In the genomic region with DNA sequence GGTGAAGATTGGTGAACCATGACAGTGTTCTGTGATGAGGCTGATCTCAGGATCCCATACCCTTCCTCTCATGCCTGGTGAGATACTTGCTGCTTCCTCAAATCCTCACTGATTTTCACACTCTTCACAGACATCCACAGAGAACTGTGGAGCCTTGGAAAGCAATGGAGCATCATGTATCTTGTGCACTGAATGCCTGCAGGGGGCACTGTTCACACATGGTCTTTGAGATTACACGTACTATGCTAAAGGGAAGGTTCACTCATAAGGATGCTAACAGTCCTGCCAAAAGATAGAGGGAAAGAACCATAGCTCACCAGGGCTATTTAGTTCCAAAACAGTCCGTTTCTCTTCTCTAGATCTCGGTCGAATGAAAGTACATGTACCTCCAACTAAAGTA, we compare ENCODE assay signal across 10 mouse cellular contexts. TPM values are rescaled to one million over a fixed set of nuclear protein-coding genes. Genes with fewer than 3 reads are reported as not detected.
A peak's percentile ranks its signal among the peaks of the same experiment; 100 is the strongest.
DNase-seq lines count a peak whose midpoint lies in the region; ATAC-seq and TF ChIP-seq lines count a peak whose summit lies in the region.
"Had no signal": no experiment of that assay in that cellular context is flagged by ENCODE, and none has a peak within 500 bp of the region (broad histone marks: within the 10 kb centered on the region; RNA-seq: fewer than 3 reads in every experiment).

No protein-coding gene starts in this region.

- ATAC-seq in forebrain, postnatal 0 days: no peak
- ATAC-seq in forebrain, embryonic 15.5 days (replicated peaks): no peak
- no peak for ATAC-seq in limb, embryonic 14.5 days (ENCODE audit: low FRiP score, low read depth)

- H3K36me3 ChIP-seq in forebrain, postnatal 0 days (ENCODE audit: insufficient read depth): no peaks in the 10 kb centered on the region
- no peaks in the 10 kb centered on the region for H3K36me3 ChIP-seq in forebrain, embryonic 15.5 days
- no peaks in the 10 kb centered on the region for H3K36me3 ChIP-seq in limb, embryonic 14.5 days (ENCODE audit: control insufficient read depth, insufficient read depth, low read length)
- H3K36me3 ChIP-seq: limb, embryonic 15.5 days had no signal

- H3K4me1 ChIP-seq in forebrain, postnatal 0 days (ENCODE audit: insufficient read depth): no peaks in the 10 kb centered on the region
- no peaks in the 10 kb centered on the region for H3K4me1 ChIP-seq in forebrain, embryonic 15.5 days
- no peaks in the 10 kb centered on the region for H3K4me1 ChIP-seq in limb, embryonic 14.5 days (ENCODE audit: control insufficient read depth, insufficient read depth, low read length)
- H3K4me1 ChIP-seq: limb, embryonic 15.5 days had no signal

- H3K9me3 ChIP-seq in forebrain, postnatal 0 days (ENCODE audit: low read length): no peaks in the 10 kb centered on the region
- H3K9me3 ChIP-seq in forebrain, embryonic 15.5 days: no peaks in the 10 kb centered on the region
- H3K9me3 ChIP-seq in limb, embryonic 14.5 days (ENCODE audit: control insufficient read depth, low read length): no peaks in the 10 kb centered on the region
- H3K9me3 ChIP-seq: limb, embryonic 15.5 days had no signal

- H3K27ac ChIP-seq in forebrain, postnatal 0 days (ENCODE audit: low read depth, low read length): no peak overlapping the region
- no peak overlapping the region for H3K27ac ChIP-seq in forebrain, embryonic 15.5 days (replicated peaks)
- no peak overlapping the region for H3K27ac ChIP-seq in limb, embryonic 14.5 days (replicated peaks; ENCODE audit: low read depth, low read length)
- H3K27ac ChIP-seq: limb, embryonic 15.5 days had no signal

- no peak overlapping the region for H3K9ac ChIP-seq in forebrain, postnatal 0 days
- H3K9ac ChIP-seq in forebrain, embryonic 15.5 days (replicated peaks): no peak overlapping the region
- no peak overlapping the region for H3K9ac ChIP-seq in limb, embryonic 14.5 days (ENCODE audit: low read depth, low read length, severe bottlenecking)
- H3K9ac ChIP-seq: limb, embryonic 15.5 days had no signal

- intact Hi-C loops in heart, postnatal 36 days (cut with DNase I): no loop called here

- no peak overlapping the region for H3K4me2 ChIP-seq in forebrain, postnatal 0 days (ENCODE audit: low read depth)
- H3K4me2 ChIP-seq in forebrain, embryonic 15.5 days (replicated peaks): no peak overlapping the region
- no peak overlapping the region for H3K4me2 ChIP-seq in limb, embryonic 14.5 days (replicated peaks; ENCODE audit: low read depth, low read length, severe bottlenecking)
- H3K4me2 ChIP-seq: limb, embryonic 15.5 days had no signal

- 66% methylated on average over 4 of the region's 4 CpGs for WGBS in forebrain, postnatal 0 days
- 71% methylated on average over 4 of the region's 4 CpGs for WGBS in forebrain, embryonic 15.5 days
- 63% methylated on average over 4 of the region's 4 CpGs for WGBS in limb, embryonic 14.5 days

- H3K4me3 ChIP-seq in forebrain, postnatal 0 days (ENCODE audit: low read depth, low read length): no peak overlapping the region
- no peak overlapping the region for H3K4me3 ChIP-seq in forebrain, embryonic 15.5 days
- H3K4me3 ChIP-seq in limb, embryonic 14.5 days (replicated peaks; ENCODE audit: low read length): no peak overlapping the region
- H3K4me3 ChIP-seq: limb, embryonic 15.5 days had no signal

- H3K27me3 ChIP-seq in forebrain, postnatal 0 days (ENCODE audit: insufficient read depth, low read length): no peaks in the 10 kb centered on the region
- no peaks in the 10 kb centered on the region for H3K27me3 ChIP-seq in forebrain, embryonic 15.5 days
- no peaks in the 10 kb centered on the region for H3K27me3 ChIP-seq in limb, embryonic 14.5 days (ENCODE audit: control insufficient read depth, insufficient read depth, low read length)
- H3K27me3 ChIP-seq: limb, embryonic 15.5 days had no signal

- no peak for TF ChIP-seq POLR2A in limb, embryonic 14.5 days (IDR thresholded peaks at IDR 0.05; ENCODE audit: borderline replicate concordance, extremely low read depth, insufficient read depth, insufficient read length)

- peak; percentile 38; the same call in 1 of the 2 replicates for TF ChIP-seq CTCF in forebrain, postnatal 0 days (IDR thresholded peaks at IDR 0.05; ENCODE audit: low read depth)

- no peak for DNase-seq in forebrain, postnatal 0 days
- DNase-seq in lung, postnatal 36 days: peak; percentile 11
- DNase-seq in lung, adult 18-20 months: no peak
- peak; percentile 17 for DNase-seq in adrenal gland, postnatal 14 days
- peak; percentile 57 for DNase-seq in limb, embryonic 14.5 days (ENCODE audit: low spot score)
- no peak for DNase-seq in yolk sac, embryonic 10.5 days (ENCODE audit: low spot score)
- no peak for DNase-seq in heart, postnatal 36 days

RNA-seq across cellular contexts. Expression of gene Lce3a, which starts 5.7 kb away (rescaled TPM):
- not detected in 2 replicates for total RNA-seq in forebrain, postnatal 0 days (2014; rRNA removed)
- polyA plus RNA-seq in forebrain, postnatal 0 days (2015; fragmentation: Nextera tagmentation; extraction: Ambion mirVana): not detected in 2 replicates
- not detected in 2 replicates for polyA plus RNA-seq in forebrain, embryonic 15.5 days (2015; fragmentation: Nextera tagmentation; extraction: Ambion mirVana)
- total RNA-seq in adrenal gland, postnatal 14 days (2021): not detected in 2 replicates
- not detected in 2 replicates for polyA plus RNA-seq in limb, embryonic 14.5 days (2012; rRNA removed)
- not detected in 2 replicates for polyA plus RNA-seq in limb, embryonic 14.5 days (2014; fragmentation: Nextera tagmentation; extraction: Ambion mirVana)
- not detected for total RNA-seq in heart, postnatal 36 days (2021)
- total RNA-seq: ES-E14 had no signal
- polyA plus RNA-seq: limb, embryonic 15.5 days had no signal

RNA-seq across cellular contexts. Expression of gene Lce3b, which starts 12.4 kb away (rescaled TPM):
- not detected in 2 replicates for total RNA-seq in forebrain, postnatal 0 days (2014; rRNA removed)
- not detected in 2 replicates for polyA plus RNA-seq in forebrain, postnatal 0 days (2015; fragmentation: Nextera tagmentation; extraction: Ambion mirVana)
- not detected in 2 replicates for polyA plus RNA-seq in forebrain, embryonic 15.5 days (2015; fragmentation: Nextera tagmentation; extraction: Ambion mirVana)
- total RNA-seq in adrenal gland, postnatal 14 days (2021): not detected in 2 replicates
- not detected in 2 replicates for polyA plus RNA-seq in limb, embryonic 14.5 days (2012; rRNA removed)
- polyA plus RNA-seq in limb, embryonic 14.5 days (2014; fragmentation: Nextera tagmentation; extraction: Ambion mirVana): not detected in 2 replicates
- not detected for total RNA-seq in heart, postnatal 36 days (2021)
- total RNA-seq: ES-E14 had no signal
- polyA plus RNA-seq: limb, embryonic 15.5 days had no signal

RNA-seq across cellular contexts. Expression of gene Lce3c, which starts 23.9 kb away (rescaled TPM):
- total RNA-seq in forebrain, postnatal 0 days (2014; rRNA removed): not detected in 2 replicates
- polyA plus RNA-seq in forebrain, postnatal 0 days (2015; fragmentation: Nextera tagmentation; extraction: Ambion mirVana): not detected in 2 replicates
- polyA plus RNA-seq in forebrain, embryonic 15.5 days (2015; fragmentation: Nextera tagmentation; extraction: Ambion mirVana): not detected in 2 replicates
- total RNA-seq in adrenal gland, postnatal 14 days (2021): not detected in 2 replicates
- 0.20 TPM in 1 of 2 replicates, not detected in the other for polyA plus RNA-seq in limb, embryonic 14.5 days (2012; rRNA removed)
- not detected in 2 replicates for polyA plus RNA-seq in limb, embryonic 14.5 days (2014; fragmentation: Nextera tagmentation; extraction: Ambion mirVana)
- total RNA-seq in heart, postnatal 36 days (2021): not detected
- total RNA-seq: ES-E14 had no signal

RNA-seq across cellular contexts. Expression of gene Lce3d, which starts 36.8 kb away (rescaled TPM):
- not detected in 2 replicates for total RNA-seq in forebrain, postnatal 0 days (2014; rRNA removed)
- polyA plus RNA-seq in forebrain, postnatal 0 days (2015; fragmentation: Nextera tagmentation; extraction: Ambion mirVana): not detected in 2 replicates
- not detected in 2 replicates for polyA plus RNA-seq in forebrain, embryonic 15.5 days (2015; fragmentation: Nextera tagmentation; extraction: Ambion mirVana)
- total RNA-seq in adrenal gland, postnatal 14 days (2021): not detected in 2 replicates
- not detected in 2 replicates for polyA plus RNA-seq in limb, embryonic 14.5 days (2012; rRNA removed)
- not detected in 2 replicates for polyA plus RNA-seq in limb, embryonic 14.5 days (2014; fragmentation: Nextera tagmentation; extraction: Ambion mirVana)
- total RNA-seq in heart, postnatal 36 days (2021): not detected
- total RNA-seq: ES-E14 had no signal
- polyA plus RNA-seq: limb, embryonic 15.5 days had no signal

RNA-seq across cellular contexts. Expression of gene Lce3e, which starts 46.5 kb away (rescaled TPM):
- total RNA-seq in forebrain, postnatal 0 days (2014; rRNA removed): not detected in 2 replicates
- not detected in 2 replicates for polyA plus RNA-seq in forebrain, postnatal 0 days (2015; fragmentation: Nextera tagmentation; extraction: Ambion mirVana)
- not detected in 2 replicates for polyA plus RNA-seq in forebrain, embryonic 15.5 days (2015; fragmentation: Nextera tagmentation; extraction: Ambion mirVana)
- not detected in 2 replicates for total RNA-seq in adrenal gland, postnatal 14 days (2021)
- not detected in 2 replicates for polyA plus RNA-seq in limb, embryonic 14.5 days (2012; rRNA removed)
- not detected in 2 replicates for polyA plus RNA-seq in limb, embryonic 14.5 days (2014; fragmentation: Nextera tagmentation; extraction: Ambion mirVana)
- not detected for total RNA-seq in heart, postnatal 36 days (2021)
- total RNA-seq: ES-E14 had no signal
- polyA plus RNA-seq: limb, embryonic 15.5 days had no signal

Comparison
In these comparisons a context has a peak if more than half of its experiments do, and no peak if none do; other contexts are left out.
1. DNase-seq: peak in lung, postnatal 36 days (single experiment), adrenal gland, postnatal 14 days (single experiment) and limb, embryonic 14.5 days (single experiment); none in forebrain, postnatal 0 days (single experiment), lung, adult 18-20 months (0 of 2), yolk sac, embryonic 10.5 days (single experiment) and heart, postnatal 36 days (0 of 2).